Mouse (Mus musculus) CD4-positive naive resting alpha-beta T cell, adult 76 days (primary cell): ENCODE data around the gene Olfr620. TPM values are rescaled to one million over a fixed set of nuclear protein-coding genes. Genes with fewer than 3 reads are reported as not detected.

Experiments used
- total RNA-seq: library from RNA; stranded (reverse); gene quantifications from one replicate; pipeline ENCODE4 v1.2.4, GENCODE M21; 2023

Olfr620 gene
- not detected for total RNA-seq

GRCm38 (mm10) chr7:103612434-103612833 is at the start of gene Olfr620:
Olfr620 (minus strand) TSS chr7:103612534.

DNA sequence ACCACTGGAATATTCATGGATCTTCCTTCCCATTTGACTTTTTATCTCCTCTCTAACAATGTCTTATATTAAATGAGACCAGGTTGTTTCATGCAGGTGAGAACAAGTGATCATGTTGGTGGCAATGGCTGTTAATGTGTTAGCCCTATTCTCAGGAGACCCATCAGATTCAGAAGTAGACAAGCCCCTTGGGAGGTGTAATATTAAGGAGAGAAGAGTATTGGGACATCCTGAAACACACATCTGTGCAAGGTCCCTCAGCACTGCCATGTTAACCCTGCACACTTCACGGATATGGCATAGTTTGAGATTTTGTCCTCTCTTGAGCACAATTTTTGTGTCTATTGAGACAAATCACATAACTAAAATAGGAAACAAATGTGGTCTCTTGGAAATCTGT is 30.3 kb upstream of the Olfr620 start, which contains the start of gene Olfr622:
Gene Olfr622 (minus strand): TSS at position 101 of the 400 bp plus-strand sequence.

DNA sequence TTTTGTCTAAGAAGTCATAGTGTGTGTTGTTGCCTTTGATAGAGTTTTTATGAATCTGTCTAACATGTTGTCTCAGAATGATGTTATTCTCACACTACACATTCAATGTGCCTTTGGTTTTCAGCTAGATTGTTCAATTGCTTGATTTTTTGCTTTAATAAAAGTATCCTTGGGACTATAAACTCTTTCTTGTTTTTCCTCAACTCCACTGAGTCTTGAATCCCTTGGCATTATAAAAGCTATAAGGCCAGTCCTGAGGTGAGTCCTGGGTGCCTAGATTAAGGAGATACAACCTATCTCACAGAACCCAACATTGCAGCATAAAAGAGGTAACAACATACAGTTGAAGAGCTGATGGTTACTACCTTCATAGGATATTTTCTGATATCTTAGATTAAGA is 12.1 kb downstream of the Olfr620 start, which contains the start of gene Olfr619:
Gene Olfr619 (plus strand): TSS at position 301 of the 400 bp plus-strand sequence.

DNA sequence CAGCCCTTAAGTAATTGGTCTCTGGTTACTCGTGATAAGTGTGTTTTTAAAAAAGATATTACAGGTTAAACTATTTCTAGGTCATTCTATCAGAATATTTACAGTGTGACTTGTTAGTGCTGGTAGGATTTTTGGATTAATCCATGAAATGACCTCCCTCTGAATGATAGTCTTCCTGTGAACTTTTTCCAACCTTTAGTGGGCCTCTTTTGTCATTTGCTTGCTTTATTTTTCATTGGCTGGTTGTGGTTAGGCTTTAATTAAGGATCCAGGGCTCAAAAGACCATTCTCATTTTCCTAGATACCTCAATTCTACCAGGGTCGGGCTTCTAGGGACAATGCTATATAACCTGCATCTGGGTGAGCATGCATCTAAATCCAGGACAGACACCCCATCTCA is 22.5 kb downstream of the Olfr620 start, which contains the start of gene Olfr618:
Gene Olfr618 (plus strand): TSS at position 301 of the 400 bp plus-strand sequence.

GRCm38 (mm10) chr7:103572761-103573160 is 39.6 kb downstream of the Olfr620 start, which contains the start of gene Olfr617:
Olfr617 (plus strand) TSS chr7:103573061.

DNA sequence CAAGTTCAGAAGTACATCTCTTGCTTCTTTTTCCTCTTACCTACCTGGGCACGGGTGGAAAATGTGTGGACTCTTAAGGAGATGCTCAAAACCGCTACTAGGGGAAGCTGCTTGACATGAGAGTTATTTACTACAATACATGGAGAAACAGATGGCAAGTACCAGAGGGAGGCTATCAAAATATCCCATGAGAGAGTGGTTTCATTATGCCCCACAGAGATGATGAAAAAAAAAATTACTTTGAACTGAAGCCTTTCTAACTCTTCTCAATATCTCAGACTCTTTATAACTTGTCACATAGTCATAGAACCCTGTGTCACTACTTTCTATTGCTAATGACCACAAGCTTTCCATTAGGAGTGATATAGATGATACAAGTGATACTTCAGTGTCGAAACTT is 43.3 kb downstream of the Olfr620 start, which contains the start of gene Olfr616:
Gene Olfr616 (minus strand): TSS at position 101 of the 400 bp plus-strand sequence.

GRCm38 (mm10) chr7:103555779-103556178 is 56.6 kb downstream of the Olfr620 start, which contains the start of gene Olfr615:
Olfr615 (plus strand) TSS chr7:103556079.

Other genes with a start within 250 kb of the Olfr620 start
- gene Olfr601, start 249.9 kb downstream of the Olfr620 start, total RNA-seq = not detected
- gene Olfr603, start 226.4 kb downstream of the Olfr620 start, total RNA-seq = not detected
- not detected for gene Usp17lc, start 197.5 kb downstream of the Olfr620 start, total RNA-seq
- not detected for gene Olfr605, start 167.1 kb downstream of the Olfr620 start, total RNA-seq
- gene Olfr606, start 163.5 kb downstream of the Olfr620 start, total RNA-seq = not detected
- gene Olfr607, start 148.4 kb downstream of the Olfr620 start, total RNA-seq = not detected
- not detected for gene Olfr608, start 142.7 kb downstream of the Olfr620 start, total RNA-seq
- not detected for gene Olfr609, start 114.5 kb downstream of the Olfr620 start, total RNA-seq
- not detected for gene Olfr610, start 100.4 kb downstream of the Olfr620 start, total RNA-seq
- not detected for gene Olfr611, start 91.7 kb downstream of the Olfr620 start, total RNA-seq
- gene Olfr612, start 69.8 kb downstream of the Olfr620 start, total RNA-seq = not detected
- not detected for gene Olfr613, start 64.5 kb downstream of the Olfr620 start, total RNA-seq
- gene Olfr615, start 56.5 kb downstream of the Olfr620 start, total RNA-seq = not detected
- gene Olfr616, start 43.4 kb downstream of the Olfr620 start, total RNA-seq = not detected
- gene Olfr617, start 39.5 kb downstream of the Olfr620 start, total RNA-seq = not detected
- gene Olfr618, start 22.4 kb downstream of the Olfr620 start, total RNA-seq = not detected
- gene Olfr619, start 12.0 kb downstream of the Olfr620 start, total RNA-seq = not detected
- gene Olfr622, start 30.2 kb upstream of the Olfr620 start, total RNA-seq = not detected
- not detected for gene Olfr623, start 51.2 kb upstream of the Olfr620 start, total RNA-seq
- gene Olfr624, start 58.7 kb upstream of the Olfr620 start, total RNA-seq = not detected
- not detected for gene Olfr625-ps1, start 70.2 kb upstream of the Olfr620 start, total RNA-seq
- not detected for gene Olfr243, start 102.1 kb upstream of the Olfr620 start, total RNA-seq
- gene Olfr628, start 117.8 kb upstream of the Olfr620 start, total RNA-seq = not detected
- not detected for gene Olfr629, start 132.4 kb upstream of the Olfr620 start, total RNA-seq
- not detected for gene Olfr630, start 144.8 kb upstream of the Olfr620 start, total RNA-seq
- gene Olfr69, start 159.1 kb upstream of the Olfr620 start, total RNA-seq = not detected
- gene Olfr68, start 167.2 kb upstream of the Olfr620 start, total RNA-seq = not detected
- not detected for gene Olfr67, start 179.3 kb upstream of the Olfr620 start, total RNA-seq
- 492 TPM for gene Hbb-bt, start 201.5 kb upstream of the Olfr620 start, total RNA-seq
- 2,802 TPM for gene Hbb-bs, start 215.6 kb upstream of the Olfr620 start, total RNA-seq
- gene Hbb-bh2, start 228.0 kb upstream of the Olfr620 start, total RNA-seq = not detected
- not detected for gene Hbb-bh1, start 230.6 kb upstream of the Olfr620 start, total RNA-seq
- not detected for gene Hbb-y, start 240.7 kb upstream of the Olfr620 start, total RNA-seq